Mouse (Mus musculus) C2C12 (cell line): ENCODE measurements at regions not wholly inside any gene's neighbourhood (a gene's known extent, or its start where the extent isn't known, plus 50 kb on each side); places are given as distances from the start of the nearest gene placed in this dataset.

Experiments
- H3K27me3 ChIP-seq: one replicate; pipeline ENCODE4 v1.6.1; 2011; ENCODE audit not compliant: control insufficient read depth, insufficient read depth, insufficient read length
- H3K36me3 ChIP-seq: one replicate; pipeline ENCODE4 v1.6.1; 2011; ENCODE audit not compliant: control insufficient read depth, insufficient read depth
- H3K4me3 ChIP-seq: one replicate; pipeline ENCODE4 v1.5.1; 2011; ENCODE audit warnings: mild to moderate bottlenecking, control low read depth; ENCODE audit not compliant: poor library complexity, insufficient read depth, severe bottlenecking
- H3K79me2 ChIP-seq: one replicate; pipeline ENCODE4 v1.6.1; 2011; ENCODE audit not compliant: control insufficient read depth, insufficient read depth
- H3K79me3 ChIP-seq: one replicate; pipeline ENCODE4 v1.6.1; 2011; ENCODE audit warnings: low read depth, control low read depth
- H3ac ChIP-seq: one replicate; pipeline ENCODE3; 2011; ENCODE audit warnings: low read depth; ENCODE audit not compliant: control insufficient read depth, insufficient read length
- CEBPB ChIP-seq: IDR thresholded peaks from one replicate; pipeline ENCODE4 v1.6.1; 2011; ENCODE audit warnings: low read depth, mild to moderate bottlenecking, control low read depth, moderate library complexity
- CTCF ChIP-seq: IDR thresholded peaks from one replicate; pipeline ENCODE4 v1.5.1; 2011; ENCODE audit not compliant: control insufficient read depth, insufficient read depth, insufficient read length
- FOSL1 ChIP-seq: IDR thresholded peaks from one replicate; pipeline ENCODE4 v1.8.0; 2011; ENCODE audit warnings: mild to moderate bottlenecking, low read length; ENCODE audit not compliant: poor library complexity, insufficient read depth, severe bottlenecking
- MAX ChIP-seq: IDR thresholded peaks from one replicate; pipeline ENCODE4 v1.6.1; 2011; ENCODE audit warnings: mild to moderate bottlenecking, control low read depth
- MYOD1 ChIP-seq: IDR thresholded peaks from one replicate; pipeline ENCODE4 v1.6.1; 2011; ENCODE audit warnings: low read depth; ENCODE audit not compliant: control insufficient read depth, insufficient read length
- MYOG ChIP-seq: IDR thresholded peaks from one replicate; pipeline ENCODE4 v1.6.1; 2011; ENCODE audit not compliant: control insufficient read depth, insufficient read length; ENCODE audit errors: extremely low read depth
- USF1 ChIP-seq: IDR thresholded peaks from one replicate; pipeline ENCODE4 v1.6.1; 2011; ENCODE audit warnings: low read depth, mild to moderate bottlenecking, control low read depth, moderate library complexity

GRCm38 (mm10) chr3:110366151-110366550 is 115.4 kb upstream of the Prmt6 start:
- Histone ChIP-seq H3K4me3 (no peak overlapping the region), H3ac (no peak overlapping the region), H3K27me3 (no peaks in the 10 kb centered on the region), H3K79me2 (no peaks in the 10 kb centered on the region), H3K36me3 (no peaks in the 10 kb centered on the region), H3K79me3 (no peaks in the 10 kb centered on the region)
- TF ChIP-seq MAX (no peak), MYOG (no peak)

DNA sequence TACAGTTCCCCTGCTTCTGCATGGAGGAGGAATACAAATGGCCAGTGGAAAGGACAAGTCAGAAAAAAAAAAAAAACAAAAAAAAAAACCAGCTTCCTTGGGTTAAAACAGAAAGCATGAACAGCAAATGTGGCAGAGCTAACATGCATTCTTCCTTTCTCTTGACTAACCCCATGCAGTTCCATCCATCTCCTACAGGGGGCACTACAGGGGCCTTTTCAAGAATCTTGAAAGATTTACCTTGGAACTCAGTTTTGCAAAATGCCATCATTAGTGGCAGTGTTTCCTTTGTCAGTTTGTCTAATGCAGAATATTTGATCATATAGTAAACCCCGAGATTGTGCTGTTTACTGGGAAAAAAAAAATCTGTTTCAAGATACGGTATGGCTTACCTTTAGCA is 111.1 kb upstream of the Prmt6 start:
- Histone ChIP-seq H3ac (no peak overlapping the region), H3K27me3 (no peaks in the 10 kb centered on the region), H3K79me2 (no peaks in the 10 kb centered on the region), H3K4me3 (no peak overlapping the region), H3K36me3 (no peaks in the 10 kb centered on the region), H3K79me3 (no peaks in the 10 kb centered on the region)
- TF ChIP-seq CEBPB, result no peak
- TF ChIP-seq CTCF, result no peak
- TF ChIP-seq USF1, result no peak
- no peak for TF ChIP-seq MYOG
- no peak for TF ChIP-seq FOSL1
- no peak for TF ChIP-seq MAX
- no peak for TF ChIP-seq MYOD1

DNA sequence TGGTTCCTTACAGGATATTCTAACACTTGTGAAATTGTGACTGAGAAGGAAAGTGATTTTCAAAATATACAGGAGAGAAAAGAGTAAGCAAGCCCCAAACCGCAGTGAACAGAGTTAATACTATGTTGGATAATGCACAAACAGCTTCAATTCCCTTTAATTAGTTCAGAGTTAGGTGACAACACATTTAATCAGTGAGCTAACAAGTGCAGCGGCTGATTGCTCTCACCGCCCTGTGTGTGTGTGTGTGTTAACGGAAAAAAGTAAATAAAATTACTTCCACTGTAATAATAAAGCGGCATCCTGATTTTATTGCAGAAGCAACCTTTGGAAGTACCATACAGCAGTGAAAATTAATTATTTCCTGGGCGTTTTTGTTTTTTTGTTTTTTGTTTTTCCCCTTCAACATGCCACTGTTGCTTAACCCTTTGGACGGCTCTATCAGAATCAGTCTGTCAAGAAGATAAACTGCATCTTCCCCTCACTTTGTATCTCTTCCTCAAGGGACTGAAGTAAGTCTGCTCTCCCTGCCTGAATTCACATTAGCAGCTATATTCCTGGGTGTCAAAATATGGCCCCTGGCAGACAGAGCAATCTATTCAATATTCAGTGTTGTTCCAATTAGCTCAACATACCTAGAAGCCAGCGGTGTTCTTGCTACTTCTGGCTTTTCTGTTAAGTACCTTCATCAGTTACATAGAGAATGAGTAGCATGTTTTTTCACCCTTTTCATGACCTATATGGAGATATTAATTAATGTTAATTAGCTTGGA is 106.2 kb upstream of the Prmt6 start:
- Histone ChIP-seq H3K4me3 (no peak overlapping the region), H3K27me3 (no peaks in the 10 kb centered on the region), H3K79me2 (no peaks in the 10 kb centered on the region), H3K36me3 (no peaks in the 10 kb centered on the region), H3ac (no peak overlapping the region), H3K79me3 (no peaks in the 10 kb centered on the region)
- TF ChIP-seq MAX, result no peak
- no peak for TF ChIP-seq MYOD1
- TF ChIP-seq MYOG, result no peak
- TF ChIP-seq CTCF, result no peak
- TF ChIP-seq FOSL1, result no peak

DNA sequence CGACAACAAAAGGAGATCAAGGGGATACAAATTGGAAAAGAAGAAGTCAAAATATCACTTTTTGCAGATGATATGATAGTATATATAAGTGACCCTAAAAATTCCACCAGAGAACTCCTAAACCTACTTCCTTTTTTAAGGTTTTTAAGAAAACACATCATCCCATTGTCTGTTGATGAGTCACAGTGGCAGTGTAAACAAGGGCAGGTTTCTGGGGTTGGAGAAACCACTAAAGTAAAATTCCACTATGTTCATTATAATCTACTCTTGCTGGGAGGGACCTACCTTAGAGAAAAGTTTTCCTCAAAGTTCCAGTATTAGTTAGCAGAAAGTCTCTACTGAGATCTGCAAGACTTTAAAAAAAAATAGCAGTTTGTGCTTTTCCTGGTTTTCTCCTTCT is 102.9 kb upstream of the Prmt6 start:
- Histone ChIP-seq H3ac (no peak overlapping the region), H3K4me3 (no peak overlapping the region), H3K79me2 (no peaks in the 10 kb centered on the region), H3K27me3 (no peaks in the 10 kb centered on the region), H3K79me3 (no peaks in the 10 kb centered on the region), H3K36me3 (no peaks in the 10 kb centered on the region)
- TF ChIP-seq CEBPB, result no peak
- TF ChIP-seq FOSL1, result peak; percentile 63

GRCm38 (mm10) chr3:110350075-110350474 is 99.3 kb upstream of the Prmt6 start:
- H3ac ChIP-seq, result no peak overlapping the region
- no peaks in the 10 kb centered on the region for H3K79me3 ChIP-seq
- no peaks in the 10 kb centered on the region for H3K36me3 ChIP-seq
- no peak overlapping the region for H3K4me3 ChIP-seq
- H3K79me2 ChIP-seq, result no peaks in the 10 kb centered on the region
- TF ChIP-seq CTCF, result no peak
- TF ChIP-seq CEBPB, result no peak
- no peak for TF ChIP-seq MAX
- no peak for TF ChIP-seq MYOD1
- TF ChIP-seq USF1, result no peak
- TF ChIP-seq FOSL1, result no peak
- no peak for TF ChIP-seq MYOG
- no peaks in the 10 kb centered on the region for H3K27me3 ChIP-seq

DNA sequence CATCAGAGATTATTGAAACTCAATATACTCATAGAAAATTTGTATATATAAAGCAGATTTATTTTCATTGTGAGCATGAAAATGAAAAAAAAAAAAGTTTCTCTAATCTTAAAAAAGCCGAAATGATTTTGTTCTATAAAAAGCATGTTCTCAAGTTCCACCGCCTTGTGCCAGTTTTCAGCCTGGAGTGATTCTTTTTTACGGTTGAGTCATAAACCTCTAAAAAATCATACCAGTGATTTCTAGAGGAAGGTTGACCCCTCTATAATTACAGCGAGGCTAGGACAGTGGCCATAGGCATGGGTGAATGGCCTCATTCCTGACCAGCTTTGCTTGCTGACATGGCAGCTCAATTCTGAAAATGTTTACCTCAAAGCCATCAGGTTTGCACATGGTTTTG is 98.6 kb upstream of the Prmt6 start:
- no peak for TF ChIP-seq CTCF
- TF ChIP-seq USF1, result no peak
- TF ChIP-seq FOSL1, result no peak
- no peak for TF ChIP-seq MYOG
- no peak for TF ChIP-seq MAX
- no peak for TF ChIP-seq MYOD1
- TF ChIP-seq CEBPB, result no peak

More for the DNA sequence above, 98.6 kb upstream of the Prmt6 start:
- H3K79me2 ChIP-seq, result no peaks in the 10 kb centered on the region
- H3K79me3 ChIP-seq, result no peaks in the 10 kb centered on the region
- no peaks in the 10 kb centered on the region for H3K36me3 ChIP-seq
- no peaks in the 10 kb centered on the region for H3K27me3 ChIP-seq
- no peak overlapping the region for H3ac ChIP-seq
- no peak overlapping the region for H3K4me3 ChIP-seq
